Mouse (Mus musculus): Measurements from ENCODE around the gene Rhox4f.
"Not testable (repeated sequence)": the region's sequence is repeated elsewhere in the genome, so short reads cannot be mapped to it uniquely, and the experiment has no call there.

Gene Rhox4f

GRCm38 (mm10) chrX:37607604-37608003 is at the start of gene Rhox4f:
TSS of gene Rhox4f (minus strand) at chrX:37607704.
- not testable (repeated sequence) for DNase-seq (ENCODE audit: low spot score in 2 of 2)

DNA sequence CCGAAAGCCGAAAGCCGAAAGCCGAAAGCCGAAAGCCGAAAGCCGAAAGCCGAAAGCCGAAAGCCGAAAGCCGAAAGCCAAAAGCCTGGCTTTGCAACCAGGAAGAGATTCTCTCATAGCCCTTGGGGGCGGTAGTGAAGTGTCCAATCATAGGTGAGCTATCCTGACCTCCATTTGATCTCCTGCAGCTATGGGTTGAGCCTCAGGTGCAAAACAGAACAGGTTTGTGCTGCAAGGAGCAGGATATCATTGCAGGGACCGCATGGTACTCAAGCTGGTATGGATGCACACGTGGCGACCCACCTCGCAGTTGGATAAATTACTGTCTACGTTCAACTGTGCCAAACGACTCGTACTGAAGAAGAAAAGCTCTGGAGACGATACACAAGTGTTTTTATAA is 43.7 kb upstream of the Rhox4f start, which contains the start of gene Rhox4g:
TSS of gene Rhox4g (minus strand) at position 101 of the 400 bp plus-strand sequence.
- DNase-seq (ENCODE audit: low spot score in 2 of 2): not testable (repeated sequence)

DNA sequence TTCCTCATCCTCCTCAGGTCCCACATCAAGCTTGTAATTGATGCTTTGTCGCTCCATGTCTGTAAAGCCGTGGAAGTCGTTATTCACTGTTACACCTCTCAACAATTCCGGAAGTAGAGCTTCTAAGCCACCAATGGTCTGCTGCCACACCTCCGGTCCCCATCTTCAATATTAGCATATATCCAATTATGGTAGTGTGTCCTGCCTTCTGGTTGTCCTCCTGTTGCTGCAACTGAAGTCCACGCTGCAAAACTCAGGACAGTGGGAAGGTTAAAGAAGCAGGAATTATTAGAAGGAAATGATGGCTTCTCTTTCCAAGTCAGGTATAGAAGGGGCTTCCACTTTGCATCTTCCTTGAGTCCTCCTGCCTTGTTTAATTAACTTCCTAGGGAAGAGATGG is 35.9 kb upstream of the Rhox4f start, which contains the start of gene Rhox2g:
TSS of gene Rhox2g (minus strand) at position 101 of the 400 bp plus-strand sequence.
- DNase-seq (ENCODE audit: low spot score in 2 of 2): not testable (repeated sequence)

DNA sequence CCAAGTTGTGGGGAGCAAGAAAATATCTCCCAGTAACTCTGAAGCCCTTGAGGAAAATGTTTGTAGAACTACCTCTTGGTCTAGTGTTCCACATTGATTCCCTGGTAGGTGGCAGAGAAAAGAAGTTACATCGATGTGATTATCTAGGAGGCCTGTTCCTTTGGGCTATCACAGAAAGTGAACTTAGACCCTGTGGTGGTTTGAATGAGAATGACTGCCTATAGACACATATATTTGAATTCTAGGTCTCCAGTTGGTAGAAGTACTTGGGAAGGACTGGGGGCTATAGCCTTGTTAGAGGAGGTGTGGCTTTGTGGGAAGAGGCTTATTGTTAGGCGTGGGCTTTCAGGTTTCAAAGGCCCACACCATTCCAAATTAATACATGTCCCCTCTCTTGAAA is 21.0 kb upstream of the Rhox4f start, which contains the start of gene Rhox3g:
TSS of gene Rhox3g (minus strand) at position 101 of the 400 bp plus-strand sequence.
- DNase-seq (ENCODE audit: low spot score in 2 of 2): not testable (repeated sequence)

DNA sequence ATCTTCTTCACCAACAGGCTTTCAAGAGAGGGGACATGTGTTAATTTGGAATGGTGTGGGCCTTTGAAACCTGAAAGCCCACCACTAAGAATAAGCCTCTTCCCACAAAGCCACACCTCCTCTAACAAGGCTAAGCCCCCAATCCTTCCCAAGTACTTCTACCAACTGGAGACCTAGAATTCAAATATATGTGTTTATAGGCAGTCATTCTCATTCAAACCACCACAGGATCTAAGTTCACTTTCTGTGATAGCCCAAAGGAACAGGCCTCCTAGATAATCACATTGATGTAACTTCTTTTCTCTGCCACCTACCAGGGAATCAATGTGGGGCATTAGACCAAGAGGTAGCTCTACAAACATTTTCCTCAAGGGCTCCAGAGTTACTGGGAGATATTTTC is 26.8 kb downstream of the Rhox4f start, which contains the start of gene Rhox3f:
TSS of gene Rhox3f (plus strand) at position 301 of the 400 bp plus-strand sequence.
- DNase-seq (ENCODE audit: low spot score in 2 of 2): not testable (repeated sequence)

GRCm38 (mm10) chrX:37572638-37573037 is 34.9 kb downstream of the Rhox4f start:
- DNase-seq (ENCODE audit: low spot score in 2 of 2): not testable (repeated sequence)

DNA sequence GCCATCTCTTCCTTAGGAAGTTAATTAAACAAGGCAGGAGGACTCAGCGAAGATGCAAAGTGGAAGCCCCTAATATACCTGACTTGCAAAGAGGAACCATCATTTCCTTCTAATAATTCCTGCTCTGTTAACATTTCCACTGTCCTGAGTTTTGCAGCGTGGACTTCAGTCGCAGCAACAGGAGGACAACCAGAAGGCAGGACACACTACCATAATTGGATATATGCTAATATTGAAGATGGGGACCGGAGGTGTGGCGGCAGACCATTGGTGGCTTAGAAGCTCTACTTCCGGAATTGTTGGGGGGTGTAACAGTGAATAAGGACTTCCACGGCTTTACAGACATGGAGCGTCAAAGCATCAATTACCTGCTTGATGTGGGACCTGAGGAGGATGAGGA is 36.4 kb downstream of the Rhox4f start, which contains the start of gene Rhox2f:
TSS of gene Rhox2f (plus strand) at position 301 of the 400 bp plus-strand sequence.
- not testable (repeated sequence) for DNase-seq (ENCODE audit: low spot score in 2 of 2)

GRCm38 (mm10) chrX:37557112-37557511 is 50.4 kb downstream of the Rhox4f start, which contains the start of gene Rhox4e:
TSS of gene Rhox4e (plus strand) at chrX:37557412.
- DNase-seq (ENCODE audit: low spot score in 2 of 2): not testable (repeated sequence)
